Mouse (Mus musculus) embryonic facial prominence, embryonic 11.5 days (tissue): ENCODE results near the gene Zfp217. TPM values are rescaled to one million over a fixed set of nuclear protein-coding genes. Genes with fewer than 3 reads are reported as not detected.

Experiments used
- ATAC-seq: fragments of 200-750 bp; cut with Nextera tagmentation; replicated peaks from 2 replicates; pipeline ENCODE4 v1.8.0; 2017; ENCODE audit warnings: low read depth; ENCODE audit not compliant: insufficient number of reproducible peaks, low FRiP score, low TSS enrichment
- DNase-seq: peaks from one replicate; pipeline ENCODE4 v3.0.0-alpha.2; 2015; ENCODE audit warnings: low spot score
- H3K27ac ChIP-seq: fragments of 300-500 bp; sonication (generic); replicated peaks from 2 replicates; pipeline ENCODE4 v1.5.1; 2014; ENCODE audit warnings: mild to moderate bottlenecking, low read depth, low read length, control low read depth
- H3K27me3 ChIP-seq: fragments of 300-500 bp; sonication (generic); 2 replicates; pipeline ENCODE4 v1.6.1; 2014; ENCODE audit warnings: mild to moderate bottlenecking, low read length, moderate library complexity, mixed read lengths; ENCODE audit not compliant: control insufficient read depth, insufficient read depth
- H3K36me3 ChIP-seq: fragments of 300-500 bp; sonication (generic); replicated peaks from 2 replicates; pipeline ENCODE4 v1.6.1; 2014; ENCODE audit warnings: low read depth, mild to moderate bottlenecking, low read length, moderate library complexity, mixed read lengths; ENCODE audit not compliant: control insufficient read depth, insufficient read depth
- H3K4me1 ChIP-seq: fragments of 300-500 bp; sonication (generic); 2 replicates; pipeline ENCODE4 v1.6.1; 2014; ENCODE audit warnings: low read length, mixed read lengths; ENCODE audit not compliant: control insufficient read depth, insufficient read depth
- H3K4me2 ChIP-seq: fragments of 300-500 bp; sonication (generic); 2 replicates; pipeline ENCODE4 v1.6.1; 2014; ENCODE audit warnings: low read depth, mild to moderate bottlenecking, control low read depth, low read length, moderate library complexity
- H3K4me3 ChIP-seq: fragments of 300-500 bp; sonication (generic); 2 replicates; pipeline ENCODE4 v1.5.1; 2014; ENCODE audit warnings: low read depth, low read length, control low read depth
- H3K9ac ChIP-seq: fragments of 300-500 bp; sonication (generic); replicated peaks from 2 replicates; pipeline ENCODE4 v1.6.1; 2014; ENCODE audit warnings: mild to moderate bottlenecking, control low read depth, low read length
- H3K9me3 ChIP-seq: fragments of 300-500 bp; sonication (generic); replicated peaks from 2 replicates; pipeline ENCODE4 v1.6.1; 2016; ENCODE audit warnings: mild to moderate bottlenecking, low read length, inconsistent platforms, mixed read lengths; ENCODE audit not compliant: control insufficient read depth
- WGBS: fragments of 180-500 bp; shearing (Covaris S2); extraction: QIAGEN DNeasy Blood & Tissue Kit; methylation state at CpG from one replicate; pipeline ENCODE4 v1.1.7; 2014; 5-methylcytosine and 5-hydroxymethylcytosine counted together
- polyA plus RNA-seq: library from polyadenylated mRNA; unstranded; fragments of >200 nt; fragmentation: Nextera tagmentation; extraction: Ambion mirVana; gene quantifications from 2 replicates; pipeline ENCODE4 v1.2.1, GENCODE M21; 2014

The Zfp217 gene
- polyA plus RNA-seq, 1 experiment from 2014 or later: 3.9 TPM

DNA sequence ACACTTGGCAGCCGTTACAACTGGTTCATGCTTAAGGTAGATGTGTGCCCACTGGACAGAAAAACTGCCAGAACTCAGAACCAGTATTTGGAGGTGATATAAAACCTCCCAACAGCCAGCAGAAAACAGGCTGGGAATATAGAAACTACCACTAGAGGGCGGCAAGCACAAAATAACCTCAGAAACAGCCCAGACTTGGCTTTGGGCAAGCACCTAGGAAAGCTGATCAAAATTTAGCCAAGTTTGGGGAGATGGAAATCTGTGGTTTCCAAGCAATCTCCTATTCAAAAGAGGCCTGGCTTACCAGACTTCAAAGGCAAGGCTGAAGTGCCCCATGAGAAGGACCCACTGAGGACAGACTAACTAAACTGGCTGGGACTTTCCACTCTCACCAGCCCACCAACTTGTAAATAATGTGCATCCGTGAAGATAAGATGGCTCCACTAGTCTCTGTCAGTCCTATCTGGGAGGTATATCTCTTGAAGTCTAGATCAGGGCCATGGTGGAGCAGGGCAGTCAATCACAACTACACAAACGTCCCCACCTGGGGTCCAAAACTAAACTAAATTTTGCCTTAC is 31.1 kb downstream of the Zfp217 start:
- H3K4me2 ChIP-seq: no peak overlapping the region
- H3K27ac ChIP-seq: no peak overlapping the region
- no peak overlapping the region for H3K9ac ChIP-seq
- H3K36me3 ChIP-seq: peaks cover 19% of the 10 kb centered on the region
- DNase-seq (peak; percentile 83), ATAC-seq (no peak)
- no peak overlapping the region for H3K4me3 ChIP-seq
- WGBS: 51% methylated on average over 4 of the region's 4 CpGs
- H3K9me3 ChIP-seq: no peaks in the 10 kb centered on the region
- no peaks in the 10 kb centered on the region for H3K4me1 ChIP-seq
- no peaks in the 10 kb centered on the region for H3K27me3 ChIP-seq

DNA sequence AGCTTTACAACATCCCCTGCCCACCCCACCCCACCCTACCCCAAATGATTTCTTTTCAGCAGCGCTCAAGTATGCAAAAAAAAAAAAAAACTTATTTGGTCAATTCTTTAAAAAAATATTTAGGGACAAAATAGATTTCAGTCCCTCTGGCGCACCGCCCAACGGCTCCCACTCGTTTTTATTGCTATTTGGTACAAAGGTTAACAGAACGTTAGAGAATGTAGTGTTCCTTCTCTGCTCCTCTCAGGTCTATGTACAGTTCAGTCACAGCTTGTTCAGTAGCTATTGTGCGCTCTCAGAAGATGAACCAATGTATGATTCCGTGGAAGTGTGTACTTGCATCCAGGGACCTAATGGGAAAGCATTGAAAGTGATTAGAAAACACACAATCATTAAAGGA is 37.6 kb downstream of the Zfp217 start:
- no peak overlapping the region for H3K27ac ChIP-seq
- H3K9ac ChIP-seq: no peak overlapping the region
- no peaks in the 10 kb centered on the region for H3K27me3 ChIP-seq
- ATAC-seq: no peak
- DNase-seq: no peak
- no peak overlapping the region for H3K4me3 ChIP-seq
- no peaks in the 10 kb centered on the region for H3K9me3 ChIP-seq
- WGBS: 93% methylated on average over 8 of the region's 8 CpGs
- no peaks in the 10 kb centered on the region for H3K4me1 ChIP-seq
- H3K36me3 ChIP-seq: peaks cover 11% of the 10 kb centered on the region
- H3K4me2 ChIP-seq: no peak overlapping the region

DNA sequence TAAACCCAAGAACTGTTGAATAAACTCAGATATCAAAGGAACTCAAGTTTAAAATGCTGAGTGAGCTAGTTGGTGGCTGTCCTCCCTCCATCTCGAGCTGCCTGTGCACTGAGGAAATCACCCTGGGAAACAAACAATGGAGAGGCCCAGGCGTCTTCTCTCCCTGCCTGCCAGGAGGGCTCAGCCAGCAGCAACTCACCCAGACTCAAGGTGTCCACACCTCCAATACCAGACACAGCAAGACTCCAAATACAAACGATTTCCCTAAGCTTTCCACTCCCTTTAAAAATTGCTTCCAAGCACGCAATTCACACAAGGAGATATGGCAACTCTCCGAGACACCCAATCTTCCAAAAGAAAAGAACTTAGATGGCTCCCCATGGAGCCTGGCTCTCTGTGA is 38.4 kb downstream of the Zfp217 start:
- 62% methylated on average over 5 of the region's 5 CpGs for WGBS
- peaks cover 4% of the 10 kb centered on the region for H3K36me3 ChIP-seq
- no peak for ATAC-seq

DNA sequence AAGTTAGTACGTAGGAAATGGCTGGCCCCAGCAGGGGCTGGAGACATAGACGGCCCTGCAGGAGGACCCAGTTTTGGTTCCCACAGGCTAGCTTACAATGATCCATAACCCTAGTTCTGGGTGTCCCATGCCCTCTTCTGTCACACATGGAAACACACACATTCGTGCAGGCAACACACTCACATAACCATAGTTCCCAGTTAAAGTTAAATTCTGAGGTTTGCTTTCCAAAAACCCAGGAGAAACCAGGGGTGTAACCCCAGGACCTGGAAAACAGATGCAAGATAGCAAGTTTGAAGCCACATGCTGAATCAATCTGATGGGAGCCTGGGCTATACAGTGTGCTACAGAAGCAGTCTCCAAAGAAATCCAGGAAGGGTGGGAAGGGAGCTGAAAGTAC is 40.1 kb downstream of the Zfp217 start:
- H3K9ac ChIP-seq: no peak overlapping the region
- no peak overlapping the region for H3K4me3 ChIP-seq
- WGBS: 90% methylated on average over 3 of the region's 3 CpGs
- H3K36me3 ChIP-seq: peaks cover 2% of the 10 kb centered on the region
- H3K4me2 ChIP-seq: no peak overlapping the region
- no peak overlapping the region for H3K27ac ChIP-seq
- H3K27me3 ChIP-seq: no peaks in the 10 kb centered on the region
- no peaks in the 10 kb centered on the region for H3K9me3 ChIP-seq
- no peak for ATAC-seq
- no peaks in the 10 kb centered on the region for H3K4me1 ChIP-seq
- DNase-seq: no peak

More for the DNA sequence above, 38.4 kb downstream of the Zfp217 start:
- Histone ChIP-seq H3K4me2 (no peak overlapping the region), H3K4me1 (no peaks in the 10 kb centered on the region), H3K9me3 (no peaks in the 10 kb centered on the region), H3K27ac (no peak overlapping the region), H3K27me3 (no peaks in the 10 kb centered on the region), H3K9ac (no peak overlapping the region), H3K4me3 (no peak overlapping the region)
- no peak for DNase-seq

DNA sequence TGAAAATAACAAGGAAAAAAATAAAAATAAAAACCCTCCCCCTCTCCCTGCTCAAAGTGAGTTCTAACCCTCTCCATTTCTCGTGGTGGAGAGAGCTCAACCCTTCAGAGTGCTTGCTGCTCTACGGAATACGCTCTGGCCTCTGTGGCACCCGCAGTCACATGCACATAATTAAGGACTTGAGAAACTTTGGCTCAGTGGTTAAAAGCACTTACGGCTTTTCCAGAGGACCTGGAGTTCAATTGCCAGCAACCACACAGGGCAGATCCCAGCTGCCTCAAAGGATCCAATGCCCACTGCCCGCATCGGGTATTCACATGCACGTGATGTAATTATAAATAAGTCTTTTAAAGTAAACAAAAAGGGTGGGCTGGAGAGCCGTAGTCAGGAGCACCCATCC is 41.9 kb downstream of the Zfp217 start:
- ATAC-seq (no peak), DNase-seq (no peak)
- 0 out of 2 replicates have a peak overlapping the region, but pooled peaks have one; percentile 6 for H3K27ac ChIP-seq
- no peak overlapping the region for H3K4me3 ChIP-seq
- H3K4me1 ChIP-seq: no peaks in the 10 kb centered on the region
- H3K4me2 ChIP-seq: no peak overlapping the region
- 81% methylated on average over 9 of the region's 9 CpGs for WGBS
- no peaks in the 10 kb centered on the region for H3K9me3 ChIP-seq
- no peak overlapping the region for H3K9ac ChIP-seq
- no peaks in the 10 kb centered on the region; the same call in 1 of the 2 replicates for H3K36me3 ChIP-seq
- H3K27me3 ChIP-seq: no peaks in the 10 kb centered on the region

DNA sequence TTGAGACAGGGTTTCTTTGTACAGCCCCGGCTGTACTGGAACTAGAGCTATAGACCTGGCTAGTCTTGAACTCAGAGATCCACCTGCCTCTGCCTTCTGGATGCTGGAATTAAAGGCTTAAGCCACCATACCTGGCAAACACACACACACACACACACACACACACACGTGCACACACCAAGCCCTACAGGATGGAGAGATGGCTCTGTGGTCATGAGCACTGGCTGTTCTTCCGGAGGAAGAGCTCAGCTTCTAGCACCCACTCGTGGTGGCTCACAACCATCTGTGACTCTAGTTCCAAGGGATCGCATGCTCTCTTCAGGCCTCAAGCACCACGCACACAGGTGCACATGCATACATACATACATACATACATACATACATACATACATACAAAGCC is 43.5 kb downstream of the Zfp217 start:
- DNase-seq (no peak), ATAC-seq (no peak)
- no peak overlapping the region for H3K4me3 ChIP-seq
- H3K36me3 ChIP-seq: no peaks in the 10 kb centered on the region; the same call in 1 of the 2 replicates
- H3K27ac ChIP-seq: no peak overlapping the region
- H3K9ac ChIP-seq: no peak overlapping the region
- H3K9me3 ChIP-seq: no peaks in the 10 kb centered on the region
- no peaks in the 10 kb centered on the region for H3K4me1 ChIP-seq
- H3K27me3 ChIP-seq: no peaks in the 10 kb centered on the region
- H3K4me2 ChIP-seq: no peak overlapping the region
- WGBS: 91% methylated on average over 6 of the region's 6 CpGs

DNA sequence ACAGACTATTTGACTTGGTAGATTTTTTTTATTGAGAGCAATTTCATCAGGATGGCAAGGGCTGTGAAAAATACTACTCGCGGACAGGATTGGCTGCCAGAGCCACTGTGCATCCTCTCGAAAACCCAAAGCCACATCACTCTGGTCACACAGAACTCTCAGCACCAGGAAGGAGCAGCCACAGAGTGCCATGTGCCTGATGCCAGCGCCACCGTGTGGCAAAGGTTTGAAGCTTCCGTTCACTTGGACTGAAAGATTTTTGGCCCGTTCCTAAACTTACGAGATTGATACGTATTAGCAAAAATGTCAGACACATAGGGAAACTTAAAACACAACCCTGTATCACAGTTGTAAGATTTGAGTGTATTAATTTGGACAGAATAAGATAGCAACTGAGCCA is 44.1 kb downstream of the Zfp217 start:
- WGBS: 55% methylated on average over 9 of the region's 9 CpGs

DNA sequence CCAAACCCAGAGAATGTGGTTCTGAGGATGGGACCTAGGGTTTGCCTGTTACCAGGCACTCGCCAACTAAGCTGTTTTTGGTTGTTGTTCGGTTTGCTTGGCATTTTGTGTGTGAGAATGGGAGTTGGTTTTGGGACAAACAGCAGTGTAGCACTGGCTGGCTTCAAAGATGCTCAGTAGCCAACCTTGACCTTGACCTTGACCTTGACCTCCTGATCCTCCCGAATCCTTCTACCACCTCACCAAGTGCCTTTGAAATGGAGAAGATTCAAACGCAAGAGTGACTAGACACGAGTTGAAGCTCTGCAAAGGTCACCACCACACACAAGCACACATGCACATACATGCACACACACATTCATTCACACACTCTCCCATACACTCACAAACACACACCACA is 44.6 kb downstream of the Zfp217 start:
- Histone ChIP-seq H3K36me3 (no peaks in the 10 kb centered on the region; the same call in 1 of the 2 replicates), H3K27ac (no peak overlapping the region), H3K9me3 (no peaks in the 10 kb centered on the region), H3K27me3 (no peaks in the 10 kb centered on the region), H3K4me2 (no peak overlapping the region), H3K4me3 (no peak overlapping the region), H3K9ac (no peak overlapping the region), H3K4me1 (no peaks in the 10 kb centered on the region)
- ATAC-seq (no peak), DNase-seq (no peak)
- 66% methylated on average over 5 of the region's 5 CpGs for WGBS

More for the DNA sequence above, 44.1 kb downstream of the Zfp217 start:
- no peaks in the 10 kb centered on the region for H3K27me3 ChIP-seq
- no peaks in the 10 kb centered on the region; the same call in 1 of the 2 replicates for H3K36me3 ChIP-seq
- ATAC-seq (no peak), DNase-seq (peak; percentile 71)
- no peak overlapping the region for H3K9ac ChIP-seq
- H3K9me3 ChIP-seq: no peaks in the 10 kb centered on the region
- no peaks in the 10 kb centered on the region for H3K4me1 ChIP-seq
- H3K27ac ChIP-seq: no peak overlapping the region
- no peak overlapping the region for H3K4me3 ChIP-seq
- H3K4me2 ChIP-seq: no peak overlapping the region
